Mouse (Mus musculus): ENCODE results near the gene Zfp385a.
A peak's percentile ranks its signal among the peaks of the same experiment; 100 is the strongest.

Zfp385a gene

DNA sequence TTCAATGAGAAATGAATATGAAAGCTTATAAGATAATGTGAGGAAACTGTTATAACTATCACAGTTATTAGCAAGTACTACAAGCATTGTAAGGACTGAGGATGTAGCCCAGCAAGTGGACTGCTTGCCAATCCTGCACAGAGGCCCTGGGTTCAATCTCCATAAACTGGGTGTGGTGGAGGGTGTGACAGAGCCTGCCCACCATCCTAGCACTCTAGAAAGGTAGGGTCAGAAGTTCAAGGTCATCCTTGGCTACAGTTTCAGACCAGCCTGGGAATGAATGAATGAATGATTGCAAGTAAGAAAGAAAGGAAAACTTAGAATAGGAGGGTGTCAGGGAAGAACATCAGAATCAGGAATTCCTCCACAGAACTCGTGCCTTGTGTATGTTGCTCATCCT, 23.9 kb upstream of the Zfp385a start:
- DNase-seq (ENCODE audit: low spot score in 2 of 2) = no peak

DNA sequence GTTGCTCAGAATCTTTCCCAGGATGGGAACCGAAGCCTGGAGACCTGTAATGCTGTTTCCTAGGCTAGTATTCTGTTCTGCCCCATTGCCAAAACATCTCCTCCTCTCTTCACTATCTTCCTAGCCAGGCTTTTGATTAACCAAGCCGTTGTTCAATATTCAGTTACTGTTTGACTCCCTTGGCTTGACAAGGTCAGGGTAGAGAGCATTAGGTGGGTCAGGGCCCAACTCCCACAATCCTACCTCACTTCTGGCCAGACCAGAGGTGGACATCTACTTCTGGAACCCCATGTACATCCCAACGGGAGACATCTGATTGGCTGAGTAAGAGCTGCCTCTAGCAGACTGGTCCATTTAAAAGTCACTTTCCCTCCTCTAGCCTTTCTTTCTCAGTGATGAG, 23.1 kb upstream of the Zfp385a start:
- DNase-seq (ENCODE audit: low spot score in 2 of 2) = no peak

DNA sequence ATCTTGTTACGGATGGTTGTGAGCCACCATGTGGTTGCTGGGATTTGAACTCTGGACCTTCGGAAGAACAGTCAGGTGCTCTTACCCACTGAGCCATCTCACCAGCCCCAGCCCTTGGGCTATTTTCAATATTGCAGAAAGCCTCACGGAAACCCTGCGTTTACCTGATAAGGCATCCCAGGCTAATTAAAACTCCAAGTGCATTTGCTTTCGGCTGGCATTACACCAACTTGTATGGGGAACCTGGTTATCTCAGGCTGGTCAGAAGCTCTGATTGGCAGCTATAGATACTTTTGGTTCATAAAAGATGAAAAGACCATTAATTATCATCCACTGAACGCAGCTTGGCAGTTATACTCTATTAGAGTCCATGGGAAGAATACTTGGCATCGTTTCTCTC, 22.4 kb upstream of the Zfp385a start:
- DNase-seq (ENCODE audit: low spot score in 2 of 2) = no peak

DNA sequence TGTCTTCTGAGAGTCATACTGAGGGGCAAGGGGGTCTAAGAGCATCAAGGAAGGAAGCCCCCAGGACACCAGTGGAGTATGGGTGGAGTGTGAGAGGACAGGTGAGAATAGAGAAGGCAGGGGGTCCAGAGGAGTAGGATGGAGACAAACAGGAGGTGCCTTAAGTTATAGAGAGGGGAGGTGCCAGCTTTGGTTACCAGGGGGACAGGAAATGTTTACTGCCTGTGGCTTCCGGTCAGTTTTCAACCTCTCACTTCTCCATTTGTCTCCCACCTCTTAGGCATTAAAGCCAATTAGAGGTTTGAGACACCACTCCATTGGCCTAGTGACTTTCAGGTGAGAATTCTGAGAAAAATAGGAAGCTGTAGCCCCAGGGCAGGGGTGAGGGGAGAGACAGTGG, 21.4 kb upstream of the Zfp385a start:
- DNase-seq (ENCODE audit: low spot score in 2 of 2) = no peak

DNA sequence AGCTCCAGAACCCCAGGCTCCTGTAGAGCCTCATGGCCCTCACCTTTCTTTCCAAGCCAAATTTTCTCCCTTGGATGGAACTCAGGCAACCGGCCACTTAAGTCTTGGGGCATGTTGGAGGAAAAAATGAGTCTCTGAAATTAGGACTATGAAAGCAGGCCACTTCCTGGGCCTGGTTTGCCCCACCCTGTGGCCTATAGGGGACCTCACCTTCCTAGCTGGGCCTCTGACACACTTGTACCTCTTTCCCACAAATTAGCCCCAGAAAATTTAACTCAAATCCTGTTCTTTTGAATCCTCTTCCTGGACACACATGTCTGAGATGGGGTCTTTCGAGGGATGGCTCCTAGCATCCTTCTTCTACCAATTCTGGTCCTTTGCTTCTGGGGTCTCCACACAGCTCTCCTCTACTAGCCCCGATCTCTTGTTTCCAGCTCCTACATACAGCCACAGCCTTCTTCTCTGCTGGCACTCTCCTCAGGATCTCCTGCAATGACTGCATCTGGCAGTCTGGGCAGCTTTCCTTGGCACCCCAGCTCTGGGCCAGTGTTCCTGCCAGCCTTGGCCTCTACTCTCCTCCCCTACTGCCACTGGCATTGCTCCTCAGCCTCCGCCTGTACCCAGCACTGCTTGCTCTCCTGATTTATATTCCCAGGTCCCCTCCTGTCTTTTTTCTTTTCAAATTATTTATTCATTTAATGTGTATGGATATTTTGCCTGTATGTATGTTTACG, 20.1 kb upstream of the Zfp385a start:
- DNase-seq (ENCODE audit: low spot score in 2 of 2) = peak in 1 of 2 experiments; percentile 69

DNA sequence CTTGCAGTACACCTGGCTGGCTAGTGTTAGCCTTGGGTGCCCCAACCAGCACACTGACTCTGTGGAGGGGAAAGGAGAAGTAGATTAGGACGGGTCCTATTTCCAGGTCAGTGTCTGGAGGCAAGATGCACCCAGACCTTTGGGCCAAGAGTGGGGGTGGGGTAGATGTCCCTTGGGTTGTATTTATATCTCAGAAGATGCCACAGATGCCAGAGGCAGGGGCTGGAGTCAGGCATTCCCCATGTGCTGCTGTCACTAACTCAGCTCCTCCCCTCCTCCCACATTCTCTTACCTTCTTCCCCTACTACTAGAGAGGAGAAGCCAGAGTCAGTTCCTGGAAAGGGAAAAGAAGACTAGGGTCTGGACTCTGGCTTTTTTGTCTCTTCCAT, 19.2 kb upstream of the Zfp385a start:
- no peak for DNase-seq (ENCODE audit: low spot score in 2 of 2)

DNA sequence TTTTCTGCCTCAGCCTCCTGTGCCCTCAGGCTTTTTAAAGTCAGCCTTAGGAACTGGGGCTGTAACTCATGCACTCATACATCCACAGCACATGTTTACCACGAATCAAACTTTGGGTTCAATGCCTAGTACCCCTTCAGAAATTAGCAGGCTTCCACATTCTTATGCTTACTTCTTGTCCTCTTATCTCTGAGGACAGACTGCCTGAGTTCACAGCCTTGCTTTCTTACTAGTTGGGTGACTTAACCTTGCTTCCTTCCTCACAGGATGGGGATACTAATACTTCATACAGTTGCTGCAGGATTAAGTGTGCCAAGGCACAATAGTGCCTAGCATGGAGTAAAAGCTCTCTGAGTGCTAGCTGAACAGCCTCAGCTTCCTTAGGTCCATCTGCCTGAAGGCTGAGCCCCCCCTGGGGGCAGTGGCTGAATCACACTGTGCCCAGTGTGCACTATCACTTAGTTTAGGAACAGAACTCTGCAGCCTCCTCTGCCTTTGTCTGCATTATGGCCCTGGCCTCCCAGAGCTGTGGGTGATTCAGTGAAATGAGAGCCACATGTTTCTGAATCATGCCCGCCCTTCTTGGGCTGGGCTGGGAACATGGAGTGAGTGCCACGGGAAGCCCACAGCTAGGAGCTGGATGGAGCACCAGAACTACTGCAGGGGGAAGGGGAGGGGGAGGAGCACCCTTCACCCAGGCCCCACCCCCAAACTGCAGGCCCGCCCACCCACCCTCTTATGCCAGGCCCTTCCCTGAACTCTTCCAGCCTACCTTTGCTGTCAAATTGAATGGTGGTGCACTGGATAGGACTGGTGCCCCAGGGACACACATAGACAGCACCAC, 18.6 kb upstream of the Zfp385a start:
- DNase-seq (ENCODE audit: low spot score in 2 of 2) = no peak

DNA sequence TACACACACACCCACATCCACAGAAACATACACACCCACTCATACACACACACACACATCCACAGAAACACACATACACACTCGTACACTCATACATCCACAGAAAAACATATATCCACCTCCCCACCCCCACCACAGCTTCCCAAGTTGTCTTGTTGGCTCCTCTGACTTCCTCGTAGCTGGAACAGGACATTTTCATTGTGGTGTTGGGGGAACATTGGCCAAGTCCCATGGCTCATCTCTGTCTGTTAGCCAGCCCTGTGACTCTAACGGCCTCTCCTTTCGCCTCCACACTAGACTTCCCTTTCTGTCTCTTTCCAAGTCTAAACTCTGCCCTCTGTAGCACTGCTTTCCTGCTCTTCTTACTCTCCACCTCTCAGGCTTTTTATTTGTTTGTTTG, 17.9 kb upstream of the Zfp385a start:
- no peak for DNase-seq (ENCODE audit: low spot score in 2 of 2)

DNA sequence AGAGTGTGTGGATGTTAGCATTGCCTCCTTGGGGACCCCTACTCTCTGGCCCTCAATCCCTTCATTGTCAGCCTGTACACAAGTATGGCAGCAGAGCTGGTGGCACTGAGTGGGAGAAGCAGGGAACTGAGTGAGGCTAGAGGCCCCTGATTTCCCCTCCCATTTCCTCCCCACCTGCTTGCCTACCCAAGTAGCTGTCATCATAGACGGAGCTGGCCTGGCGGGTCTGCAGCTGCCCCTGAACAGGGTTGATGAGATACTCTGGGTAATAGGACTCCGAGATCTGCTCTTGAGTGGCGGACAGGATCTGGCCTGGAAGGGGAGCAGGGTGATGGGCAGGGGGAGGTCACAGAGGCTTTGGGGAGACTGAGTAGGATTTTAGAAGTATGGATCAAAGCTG, 16.2 kb upstream of the Zfp385a start:
- DNase-seq (ENCODE audit: low spot score in 2 of 2) = no peak

DNA sequence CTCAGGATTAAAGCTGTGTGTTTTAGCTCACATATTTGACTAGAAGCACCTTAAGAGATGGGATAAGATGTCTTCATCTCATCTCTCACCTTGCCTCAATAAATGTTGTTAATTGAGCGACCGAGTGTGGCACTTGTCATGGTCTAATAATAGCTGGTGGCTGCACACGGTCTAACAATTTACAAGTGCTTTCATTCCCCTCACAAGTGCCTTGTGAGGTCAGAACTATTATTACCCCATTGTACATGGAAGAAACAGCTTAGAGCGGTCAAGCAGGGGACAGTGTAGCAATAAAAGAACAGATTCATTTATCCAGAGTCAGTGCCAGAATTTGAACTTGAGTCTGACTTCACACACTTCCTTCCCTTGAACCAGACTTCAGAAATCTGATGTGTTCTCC, 15.5 kb upstream of the Zfp385a start:
- no peak for DNase-seq (ENCODE audit: low spot score in 2 of 2)

DNA sequence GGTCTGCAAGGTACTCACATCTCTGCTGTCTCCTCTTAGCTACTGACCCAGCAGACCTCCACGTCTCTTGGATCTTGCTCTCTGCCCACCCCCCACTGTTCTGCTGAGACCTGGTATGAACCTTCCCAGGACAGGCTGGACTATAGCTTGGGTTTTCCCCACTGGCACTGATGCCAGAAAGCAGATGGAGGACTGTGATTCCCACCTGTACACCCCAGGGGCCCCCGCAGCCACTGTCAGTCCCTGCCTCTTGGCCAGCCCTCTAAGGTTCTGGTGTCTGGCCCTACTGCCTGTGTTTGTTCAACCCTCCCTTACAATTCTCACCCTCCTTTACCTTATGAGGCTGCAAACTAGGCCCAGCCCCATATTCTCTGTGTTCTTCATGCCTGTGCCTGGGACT, 14.8 kb upstream of the Zfp385a start:
- no peak for DNase-seq (ENCODE audit: low spot score in 2 of 2)

DNA sequence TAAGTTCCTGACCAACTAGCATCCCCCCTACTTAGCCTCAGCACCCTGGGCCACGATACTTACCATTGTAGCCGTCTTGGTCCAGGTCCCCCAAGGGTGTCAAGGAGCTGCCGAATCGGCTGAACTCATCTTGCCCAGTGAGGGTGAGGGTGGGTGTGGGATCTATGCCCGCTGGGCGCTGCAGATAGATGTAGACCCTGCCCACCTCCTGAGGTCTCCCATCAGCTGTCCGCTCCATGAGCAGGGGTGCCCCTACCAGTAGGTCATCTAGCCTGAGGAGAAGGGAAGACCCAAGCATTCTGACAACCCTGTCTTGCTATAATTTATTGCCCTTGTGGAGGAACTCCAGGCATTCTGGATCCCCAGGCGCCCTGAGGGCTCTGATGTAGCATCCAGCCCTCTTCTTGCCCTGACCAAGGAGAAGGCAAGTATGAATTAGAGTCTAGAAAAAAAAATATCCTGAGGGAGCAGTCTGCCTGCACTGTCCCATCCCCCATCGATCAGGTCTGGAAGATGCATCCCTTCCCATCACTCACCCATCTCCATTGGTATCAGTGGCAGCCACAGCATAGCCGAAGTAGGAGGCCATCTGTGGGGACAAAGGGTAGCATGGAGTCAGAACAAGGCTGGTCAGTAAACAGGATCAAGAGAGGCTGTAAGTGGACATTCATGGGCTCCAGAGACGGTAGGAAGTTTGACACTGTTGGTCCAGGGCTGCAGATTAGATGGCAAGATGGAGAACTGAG, 13.8 kb upstream of the Zfp385a start:
- no peak for DNase-seq (ENCODE audit: low spot score in 2 of 2)

DNA sequence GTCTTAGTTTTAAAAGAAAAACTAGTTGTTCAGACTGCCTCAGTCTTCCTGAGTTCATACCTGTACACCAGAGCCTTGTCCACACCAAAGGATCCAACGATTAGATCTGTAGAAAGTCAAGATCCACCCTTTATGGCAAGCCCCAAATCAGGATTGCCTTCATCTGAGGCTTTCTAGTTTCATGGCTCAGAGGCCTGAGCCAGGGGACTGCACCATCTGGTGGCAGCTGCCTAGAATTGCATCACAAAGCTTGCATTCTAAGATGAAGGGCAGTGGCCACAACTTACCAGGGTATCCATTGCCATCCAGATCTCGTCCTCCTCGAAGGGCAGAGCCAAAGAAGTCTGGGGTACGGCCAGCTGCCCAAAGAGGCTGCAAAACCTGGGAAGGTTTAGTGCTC, 13.0 kb upstream of the Zfp385a start:
- peak in 1 of 2 experiments; percentile 63 for DNase-seq (ENCODE audit: low spot score in 2 of 2)

DNA sequence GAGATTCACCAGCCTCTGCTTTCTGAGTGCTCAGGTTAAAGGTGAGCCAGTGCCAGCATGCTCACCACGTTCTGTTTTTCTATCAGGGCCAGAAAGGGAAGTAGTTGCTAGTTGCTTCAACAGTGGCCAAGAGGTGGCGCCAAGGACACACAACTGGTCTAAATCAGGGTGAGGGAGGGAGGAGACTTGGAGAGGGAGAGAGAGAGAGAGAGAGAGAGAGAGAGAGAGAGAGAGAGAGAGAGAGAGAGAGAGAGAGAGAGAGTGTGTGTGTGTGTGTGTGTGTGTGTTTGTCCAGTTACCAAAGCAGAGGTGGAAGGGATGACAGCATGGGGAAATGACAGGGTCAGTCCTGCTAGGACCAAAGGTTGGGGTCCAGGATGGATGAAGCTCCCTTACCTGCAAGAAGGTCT, 7.4 kb upstream of the Zfp385a start:
- DNase-seq (ENCODE audit: low spot score in 2 of 2) = peak in 1 of 2 experiments; percentile 62

DNA sequence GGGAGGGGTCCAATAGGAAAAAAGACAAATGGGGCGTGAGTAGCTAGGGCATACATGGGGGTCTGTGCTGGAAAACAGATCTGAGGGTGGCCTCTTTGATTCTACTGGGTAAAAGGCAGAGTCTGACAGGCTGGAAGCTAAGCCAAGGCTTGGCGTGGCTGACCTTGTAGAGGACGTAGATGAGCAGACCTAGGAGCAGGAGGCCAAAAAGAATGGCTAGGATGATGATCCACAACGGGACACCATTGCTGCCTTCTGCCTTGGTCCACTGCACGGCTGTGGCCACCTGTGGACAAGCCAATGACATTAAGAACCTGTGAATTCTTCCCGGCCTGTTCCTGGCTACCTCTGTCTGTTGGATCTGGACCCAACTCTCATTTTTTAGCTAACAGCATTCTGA, 5.9 kb upstream of the Zfp385a start:
- DNase-seq (ENCODE audit: low spot score in 2 of 2) = no peak

DNA sequence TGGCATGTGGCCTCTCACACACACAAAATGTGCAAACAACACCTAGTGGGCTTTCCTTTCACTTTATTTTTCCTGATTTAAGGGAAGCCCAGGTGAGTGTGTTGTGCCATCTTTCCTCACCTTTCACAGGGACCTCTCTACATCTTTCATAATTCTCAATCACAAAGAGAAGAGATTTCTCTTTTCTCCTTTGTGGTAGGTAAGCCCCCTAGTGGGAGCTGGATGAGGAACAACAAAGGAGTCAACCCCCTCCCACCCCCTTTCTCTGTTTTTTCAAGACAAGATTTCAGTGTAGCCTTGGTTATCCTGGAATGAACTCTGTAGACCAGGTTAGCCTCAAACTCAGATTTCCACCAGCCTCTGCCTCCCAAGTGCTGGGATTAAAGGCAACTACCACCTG, 3.7 kb upstream of the Zfp385a start:
- DNase-seq (ENCODE audit: low spot score in 2 of 2) = no peak

DNA sequence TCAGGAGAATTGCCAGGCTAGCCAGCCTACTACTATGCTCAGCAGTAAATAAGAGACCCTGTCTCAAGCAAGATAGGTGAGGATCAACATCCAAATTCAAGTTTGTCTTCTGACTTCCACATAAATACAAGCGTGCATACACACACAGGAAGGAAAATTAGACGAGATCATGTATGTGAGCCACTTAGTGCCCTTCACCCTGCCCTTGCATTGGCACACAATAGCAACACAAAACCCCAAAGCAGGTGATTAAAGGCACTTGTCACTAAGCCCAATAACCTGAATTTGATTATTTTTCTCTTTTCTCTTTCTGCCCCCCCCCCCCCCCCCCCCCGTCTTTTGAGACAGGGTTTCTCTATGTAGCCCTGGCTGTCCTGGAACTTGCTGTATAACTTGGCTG, 3.1 kb upstream of the Zfp385a start:
- no peak for DNase-seq (ENCODE audit: low spot score in 2 of 2)

DNA sequence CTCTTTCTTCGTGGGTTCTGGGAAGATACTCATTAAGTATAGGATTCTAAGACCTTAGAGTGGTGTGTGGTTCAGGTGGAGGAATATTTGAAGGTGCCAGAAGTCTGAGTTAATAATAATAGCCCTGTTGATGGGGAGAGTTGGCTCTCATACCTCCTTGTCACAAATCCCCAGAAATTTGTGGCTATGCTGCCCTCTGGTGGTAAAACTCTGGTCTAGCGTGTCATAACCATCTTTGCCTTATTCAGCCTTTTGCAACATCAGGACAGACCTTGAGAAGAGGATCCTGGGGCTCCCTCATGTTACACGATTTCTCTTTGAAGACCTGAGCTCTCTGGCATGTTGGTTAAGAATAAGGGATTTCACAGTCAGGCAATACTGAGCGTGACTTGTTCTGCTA, 2.5 kb upstream of the Zfp385a start:
- peak; percentile 59 to 76 for DNase-seq (ENCODE audit: low spot score in 2 of 2)

DNA sequence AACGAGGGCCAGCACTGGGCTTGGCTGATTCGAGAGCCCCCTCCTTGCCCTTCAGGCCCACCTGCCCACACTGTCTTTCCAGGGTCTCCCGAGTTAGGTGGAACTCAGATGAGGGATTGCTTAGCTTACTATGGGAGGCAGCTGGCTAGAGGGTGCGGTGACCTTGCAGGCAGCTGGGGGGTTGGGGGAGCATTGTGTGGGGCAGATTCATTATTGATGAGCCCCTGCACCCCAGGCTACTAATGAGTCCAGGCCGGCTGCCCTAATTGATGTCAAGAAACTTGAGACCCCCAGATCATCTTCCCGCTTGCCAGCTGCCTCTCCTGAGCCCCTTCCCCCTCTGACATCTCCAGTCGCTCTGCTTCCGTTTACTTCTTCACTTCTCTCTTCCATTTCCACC, 1.7 kb upstream of the Zfp385a start:
- DNase-seq (ENCODE audit: low spot score in 2 of 2) = no peak

DNA sequence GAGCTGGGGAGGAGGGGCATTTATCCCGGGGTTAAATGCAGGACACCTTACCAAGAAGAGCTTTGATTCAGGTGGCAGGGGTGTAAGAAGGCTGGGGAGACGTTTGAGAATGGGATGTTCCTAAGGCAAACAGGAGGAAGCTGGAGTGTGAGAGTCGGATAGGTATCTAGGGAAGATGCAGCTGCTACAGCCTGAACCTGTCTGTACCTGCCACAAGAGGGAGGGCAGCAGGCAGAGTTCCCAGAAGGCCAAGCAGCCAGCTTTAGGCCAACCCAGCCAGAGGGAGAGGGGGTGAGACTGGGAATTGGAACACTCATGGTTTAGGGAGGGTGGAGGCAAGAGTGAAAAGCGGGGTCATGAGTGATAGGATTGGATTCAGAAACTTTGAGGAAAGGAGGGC, 893 bp upstream of the Zfp385a start:
- DNase-seq (ENCODE audit: low spot score in 2 of 2) = no peak

DNA sequence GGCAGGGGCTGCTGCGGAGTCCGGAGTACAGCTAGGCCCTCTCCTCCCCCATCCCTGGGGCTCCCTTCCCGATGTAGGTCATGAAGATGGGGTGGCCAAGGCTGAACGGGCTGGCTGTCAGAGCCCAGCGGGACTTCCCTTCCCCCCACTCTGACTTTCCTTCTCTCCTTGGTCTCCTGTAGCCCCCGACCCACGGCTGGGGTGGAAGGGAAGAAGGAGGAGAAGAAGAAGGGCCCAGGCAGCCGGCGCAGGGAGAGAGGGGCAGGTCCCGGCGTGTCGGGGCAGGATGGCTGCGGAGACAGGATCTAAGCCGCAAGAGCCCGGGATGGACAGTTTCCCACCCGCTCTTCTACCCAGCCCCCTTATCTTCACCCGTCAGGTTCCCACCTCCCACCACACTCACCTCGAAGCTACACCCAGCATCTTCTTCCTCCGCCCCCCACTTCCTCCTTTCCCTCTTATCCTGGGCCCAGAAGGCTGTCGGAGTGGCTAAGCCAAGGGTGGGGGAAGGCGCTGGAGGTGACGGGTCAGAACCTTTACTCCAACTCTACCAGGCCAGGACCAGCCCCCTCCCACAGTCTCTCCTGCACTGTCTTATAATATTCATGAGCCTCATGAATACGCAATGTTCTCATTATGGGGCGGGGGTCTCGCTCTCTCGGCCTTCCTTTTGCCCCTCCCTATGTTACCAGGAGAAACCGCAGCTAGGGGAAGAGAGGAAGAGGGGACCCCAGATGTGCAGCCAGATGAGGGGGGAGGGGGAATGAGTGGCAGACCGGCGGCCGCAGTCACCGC, 530 bp downstream of the Zfp385a start:
- no peak for DNase-seq (ENCODE audit: low spot score in 2 of 2)

DNA sequence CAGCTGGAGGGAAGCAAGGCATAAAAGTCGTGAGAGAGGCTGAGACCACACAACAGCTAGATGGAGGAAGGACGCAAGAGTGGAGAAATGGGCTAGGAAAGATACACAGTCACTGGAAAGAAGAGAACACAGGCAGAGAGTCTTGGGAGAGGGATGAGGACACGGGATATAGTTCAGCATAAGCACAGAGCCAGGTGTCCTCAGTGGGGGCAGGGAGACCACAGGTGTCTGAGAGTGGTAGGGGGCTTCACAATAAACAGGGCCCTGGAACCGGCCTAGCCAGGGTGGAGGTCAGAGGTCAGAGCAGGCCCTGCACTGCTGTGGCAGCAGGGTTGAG, 1.1 kb downstream of the Zfp385a start:
- DNase-seq (ENCODE audit: low spot score in 2 of 2) = no peak

Data from cerebellum, postnatal 4 days (tissue).